Mouse (Mus musculus): Measurements from ENCODE around the gene Rnaset2a. TPM values are rescaled to one million over a fixed set of nuclear protein-coding genes. Genes with fewer than 3 reads are reported as not detected.
A peak's percentile ranks its signal among the peaks of the same experiment; 100 is the strongest.
"Not testable (repeated sequence)": the region's sequence is repeated elsewhere in the genome, so short reads cannot be mapped to it uniquely, and the experiment has no call there.

Rnaset2a gene
- 1 to 10 TPM; 3.4 to 6.8 TPM for total RNA-seq (2021)
- long read RNA-seq, experiment 1, transcript Rnaset2a-201 (9 exons, 1,793 nt): major isoform, 10 of 11 reads
- long read RNA-seq, experiment 1, partial matches to known transcripts: 0 of 11 reads
- long read RNA-seq, experiment 1, other reads (novel, unspliced or antisense): 1 of 11 reads
- long read RNA-seq, experiment 2, transcript Rnaset2a-201 (9 exons, 1,793 nt): major isoform, 11 of 11 reads
- long read RNA-seq, experiment 2, partial matches to known transcripts: 0 of 11 reads
- long read RNA-seq, experiment 2, other reads (novel, unspliced or antisense): 0 of 11 reads

DNA sequence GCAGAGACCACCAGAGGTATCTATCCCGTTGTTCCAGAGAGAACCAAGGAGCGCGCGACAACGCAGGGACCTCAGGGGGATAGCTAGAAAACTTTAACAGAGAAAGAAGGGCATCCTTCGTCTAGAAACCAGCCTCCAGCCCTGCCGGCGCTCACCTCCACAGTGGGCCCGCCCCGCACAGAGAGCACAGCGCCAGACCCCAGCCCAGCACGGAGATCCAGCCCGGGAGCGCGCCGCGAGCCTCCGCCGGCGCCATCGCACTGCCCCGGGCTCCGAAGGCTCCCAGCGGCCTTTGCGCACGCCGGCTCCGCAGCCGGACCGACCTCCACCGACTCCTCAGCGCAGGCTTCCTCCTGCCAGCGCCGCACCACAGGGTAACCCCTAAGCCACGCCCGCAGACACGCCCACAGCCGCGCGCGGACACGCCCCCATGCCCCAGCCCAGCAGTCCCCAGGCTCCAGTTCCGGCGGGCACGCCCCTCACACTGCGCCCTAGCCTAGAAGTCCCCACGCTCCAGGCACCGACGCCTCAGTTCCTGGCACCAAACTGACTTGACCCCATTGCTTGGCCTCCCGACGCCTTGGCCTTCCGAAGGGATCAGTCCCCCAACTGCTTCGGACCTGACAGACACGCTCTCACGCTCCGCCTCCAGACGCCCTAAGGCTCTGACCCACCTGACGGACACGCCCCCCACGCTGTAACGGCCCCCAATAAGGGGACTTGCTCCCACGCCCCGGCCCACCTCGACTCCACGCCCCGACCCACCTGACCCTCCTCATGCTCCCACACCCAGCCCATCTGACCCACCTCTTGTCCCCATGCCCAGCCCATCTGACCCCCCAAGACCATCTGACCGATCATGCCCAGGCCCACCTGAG lies at the start of gene Rnaset2a, which contains the start of gene Gm49673:
Rnaset2a (minus strand) TSS at position 659 of the 878 bp plus-strand sequence.
Gm49673 (minus strand) TSS at position 350 of the 878 bp plus-strand sequence.
- intact Hi-C loops (cut with DNase I); DNase-seq (ENCODE audit: low spot score in 2 of 2): not testable (repeated sequence)

DNA sequence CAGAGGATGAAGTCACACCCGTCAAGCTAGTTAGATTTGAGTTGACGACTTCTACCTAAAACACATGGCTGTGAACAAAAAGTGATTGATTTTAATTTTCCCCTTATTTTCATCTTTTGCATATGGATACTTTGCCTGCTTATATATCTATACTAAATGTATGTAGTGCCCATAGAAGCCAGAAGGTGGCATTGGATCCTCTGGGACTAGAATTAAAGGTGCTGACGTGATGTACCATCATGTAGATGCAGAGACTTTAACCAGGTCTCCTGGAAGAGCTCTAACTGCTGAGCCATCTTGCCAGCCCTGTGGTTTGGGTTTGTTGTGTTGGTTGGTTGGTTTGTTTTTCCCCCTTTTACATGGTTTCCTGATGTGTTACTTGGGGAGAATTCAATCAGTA lies 49.8 kb upstream of the Rnaset2a start:
- intact Hi-C loops (cut with DNase I): no loop called here
- peak in 1 of 2 experiments; percentile 76 for DNase-seq (ENCODE audit: low spot score in 2 of 2)

- intact Hi-C loops (cut with DNase I): no loop called here
- no peak for DNase-seq (ENCODE audit: low spot score in 2 of 2)
Observed at GRCm38 (mm10) chr17:8195685-8196376, 47.9 kb upstream of the Rnaset2a start.

DNA sequence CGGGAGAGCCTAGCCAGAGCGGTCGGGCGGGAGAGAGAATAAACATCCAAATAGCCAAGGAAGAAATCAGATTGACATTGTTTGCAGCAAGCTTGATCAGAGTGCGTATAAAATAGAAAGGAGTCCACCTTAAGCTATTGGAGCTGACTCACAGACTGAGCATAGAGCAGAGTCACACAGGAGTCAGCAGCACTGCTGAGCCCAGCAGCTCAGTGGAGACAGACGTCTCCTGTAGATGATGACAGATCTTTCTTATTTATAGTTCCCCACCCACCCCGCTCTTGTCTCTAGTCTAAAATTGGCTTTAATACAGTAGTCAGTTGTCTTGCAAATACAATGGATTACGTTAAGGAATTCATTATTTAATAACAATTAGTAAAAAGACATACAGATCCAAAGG lies 45.8 kb upstream of the Rnaset2a start:
- intact Hi-C loops (cut with DNase I): no loop called here

GRCm38 (mm10) chr17:8184217-8184616 lies 36.3 kb upstream of the Rnaset2a start:
- intact Hi-C loops (cut with DNase I): no loop called here
- DNase-seq (ENCODE audit: low spot score in 2 of 2): no peak

More for the DNA sequence above, 45.8 kb upstream of the Rnaset2a start:
- DNase-seq (ENCODE audit: low spot score in 2 of 2): peak; percentile 27 to 36

GRCm38 (mm10) chr17:8183815-8184214 lies 35.9 kb upstream of the Rnaset2a start:
- DNase-seq (ENCODE audit: low spot score in 2 of 2): no peak
- intact Hi-C loops (cut with DNase I): no loop called here

GRCm38 (mm10) chr17:8177090-8177489 lies 29.2 kb upstream of the Rnaset2a start:
- intact Hi-C loops (cut with DNase I): no loop called here
- no peak for DNase-seq (ENCODE audit: low spot score in 2 of 2)

DNA sequence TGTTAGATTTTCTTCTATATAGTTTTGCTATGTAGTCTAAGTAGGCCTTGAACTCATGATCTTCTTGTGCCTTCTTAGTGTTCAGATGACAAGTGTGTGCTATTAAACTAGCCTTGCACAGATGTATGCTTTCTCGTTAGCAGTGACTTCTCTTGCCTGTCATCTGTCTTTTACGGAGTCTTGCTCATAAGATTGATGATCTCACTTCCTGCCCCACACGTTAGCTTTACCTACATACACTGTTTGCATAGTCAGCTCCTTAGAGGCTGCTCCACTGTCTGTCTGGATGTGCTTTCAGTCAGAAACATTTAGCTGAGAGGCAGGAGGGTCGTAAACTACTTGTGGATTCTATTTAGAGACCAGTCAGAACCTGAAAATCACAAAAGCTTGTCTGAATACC lies 23.2 kb upstream of the Rnaset2a start:
- intact Hi-C loops (cut with DNase I): no loop called here
- DNase-seq (ENCODE audit: low spot score in 2 of 2): no peak

DNA sequence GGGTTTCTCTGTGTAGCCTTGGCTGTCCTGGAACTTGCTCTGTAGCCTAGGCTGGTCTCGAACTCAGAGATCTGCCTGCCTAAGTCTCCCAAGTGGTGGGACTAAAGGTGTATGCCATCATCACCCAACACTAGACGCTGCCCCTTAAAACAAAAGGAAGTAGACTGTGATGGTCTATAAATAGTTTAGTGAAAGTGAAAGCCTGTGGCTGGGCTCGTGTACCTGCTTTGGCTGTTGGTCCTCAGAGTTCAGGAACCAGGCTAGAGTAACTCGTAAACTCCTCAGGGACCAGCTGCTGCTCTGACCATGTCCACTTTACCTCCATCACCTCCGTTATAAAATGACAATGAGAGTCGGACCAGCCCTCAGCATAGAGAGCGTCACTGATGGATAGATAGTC lies 22.4 kb upstream of the Rnaset2a start:
- DNase-seq (ENCODE audit: low spot score in 2 of 2): no peak
- intact Hi-C loops (cut with DNase I): no loop called here

DNA sequence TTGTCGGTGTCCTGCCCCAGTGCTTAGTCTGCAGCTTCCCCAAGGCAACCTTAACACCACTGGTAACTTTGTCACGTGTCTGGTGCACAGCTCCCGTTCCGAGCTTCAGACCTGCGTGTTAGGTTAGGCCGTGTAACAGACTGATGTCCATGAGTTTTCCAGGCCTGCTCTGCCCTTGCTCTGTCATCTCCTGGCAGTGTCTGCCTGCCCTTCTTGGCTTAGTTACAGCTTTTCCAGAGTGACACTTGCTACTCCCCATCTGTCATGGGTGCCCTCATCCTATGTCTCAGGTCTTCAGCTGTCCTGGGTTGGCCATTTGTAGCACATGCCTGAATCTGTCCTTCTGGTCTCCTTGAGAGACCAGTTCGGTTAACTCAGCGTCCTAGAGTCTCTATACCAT lies 19.5 kb upstream of the Rnaset2a start:
- intact Hi-C loops (cut with DNase I); DNase-seq (ENCODE audit: low spot score in 2 of 2): not testable (repeated sequence)

GRCm38 (mm10) chr17:8166454-8166853 lies 18.6 kb upstream of the Rnaset2a start:
- DNase-seq (ENCODE audit: low spot score in 2 of 2); intact Hi-C loops (cut with DNase I): not testable (repeated sequence)

DNA sequence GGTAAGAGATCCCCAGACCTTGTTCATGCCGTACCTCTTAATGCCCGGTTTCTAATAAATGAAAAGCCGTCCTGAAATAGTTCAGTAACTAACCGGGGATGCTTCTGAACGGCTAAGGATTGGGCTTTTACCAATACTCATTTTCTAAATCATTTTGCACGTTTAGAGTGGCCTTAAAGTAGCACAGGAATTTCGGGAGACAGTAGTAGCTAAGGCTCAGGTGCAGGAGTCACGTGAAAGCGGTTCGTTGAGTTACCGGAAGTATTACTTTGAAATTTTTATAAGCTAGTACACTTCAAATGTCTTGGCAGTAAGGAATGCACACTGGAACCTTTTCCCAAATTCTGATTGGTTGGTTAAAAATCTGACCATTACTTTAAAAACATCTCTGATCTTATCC lies 18.1 kb upstream of the Rnaset2a start:
- intact Hi-C loops (cut with DNase I); DNase-seq (ENCODE audit: low spot score in 2 of 2): not testable (repeated sequence)

DNA sequence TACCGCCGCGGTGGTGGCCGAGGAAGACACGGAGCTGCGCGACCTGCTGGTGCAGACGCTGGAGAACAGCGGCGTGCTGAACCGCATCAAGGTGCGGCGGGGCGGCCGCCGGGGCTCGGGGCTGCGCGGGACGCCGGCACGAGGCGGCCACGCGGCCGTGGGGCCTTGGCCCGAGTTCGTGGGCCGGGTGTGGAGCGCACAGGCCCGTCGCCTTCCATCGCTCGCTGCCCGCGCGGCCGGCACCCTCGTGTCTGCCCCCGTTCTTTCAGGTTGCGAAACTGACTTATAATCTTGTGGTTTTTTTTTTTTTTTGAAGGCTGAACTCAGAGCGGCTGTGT lies 17.7 kb upstream of the Rnaset2a start:
- DNase-seq (ENCODE audit: low spot score in 2 of 2); intact Hi-C loops (cut with DNase I): not testable (repeated sequence)

DNA sequence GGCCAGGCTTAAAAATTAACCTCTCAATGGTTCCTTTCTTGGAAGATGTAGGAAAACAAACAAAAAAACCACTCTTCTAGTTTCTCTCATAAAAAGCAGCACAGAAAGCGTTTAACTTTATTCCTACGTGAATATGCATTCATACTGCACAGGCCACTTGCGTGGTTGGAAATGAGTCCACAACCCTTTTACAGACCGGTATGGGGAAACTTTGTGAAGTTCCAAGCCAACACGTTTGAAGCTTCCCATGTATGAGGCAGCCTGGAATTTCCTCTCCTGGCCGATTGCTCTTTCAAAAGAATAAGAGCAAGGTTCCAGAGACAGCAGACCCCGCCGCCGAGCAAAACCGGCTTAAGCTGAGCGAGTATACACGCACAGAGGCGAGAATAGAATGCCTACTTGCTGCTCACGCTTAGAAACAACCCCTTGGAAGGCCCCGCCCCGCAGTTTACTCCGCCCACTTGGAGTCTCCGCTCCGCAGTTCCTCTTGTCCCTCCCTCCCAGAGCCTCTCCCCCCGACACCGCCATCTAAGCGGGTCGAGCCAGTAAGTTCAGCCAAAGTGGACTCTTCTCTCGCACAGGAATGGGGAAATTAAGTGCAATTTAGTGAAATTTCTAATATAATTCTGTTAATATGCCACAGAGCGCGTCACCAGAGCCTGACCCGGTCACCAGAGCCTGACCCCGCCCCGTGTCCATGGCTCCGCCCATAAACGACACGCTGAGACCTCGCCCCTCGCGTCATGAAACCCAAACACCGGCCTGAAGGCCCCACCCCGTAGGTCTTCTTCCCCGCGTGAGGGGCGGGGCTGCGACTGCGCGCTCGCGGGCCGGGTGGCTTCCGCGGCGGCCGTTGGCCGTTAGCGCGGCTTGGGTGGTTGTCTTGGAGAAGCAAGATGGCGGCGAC lies 17.1 kb upstream of the Rnaset2a start, which contains the start of gene Fgfr1op:
Fgfr1op (plus strand) TSS at position 801 of the 907 bp plus-strand sequence.
- intact Hi-C loops (cut with DNase I); DNase-seq (ENCODE audit: low spot score in 2 of 2): not testable (repeated sequence)

DNA sequence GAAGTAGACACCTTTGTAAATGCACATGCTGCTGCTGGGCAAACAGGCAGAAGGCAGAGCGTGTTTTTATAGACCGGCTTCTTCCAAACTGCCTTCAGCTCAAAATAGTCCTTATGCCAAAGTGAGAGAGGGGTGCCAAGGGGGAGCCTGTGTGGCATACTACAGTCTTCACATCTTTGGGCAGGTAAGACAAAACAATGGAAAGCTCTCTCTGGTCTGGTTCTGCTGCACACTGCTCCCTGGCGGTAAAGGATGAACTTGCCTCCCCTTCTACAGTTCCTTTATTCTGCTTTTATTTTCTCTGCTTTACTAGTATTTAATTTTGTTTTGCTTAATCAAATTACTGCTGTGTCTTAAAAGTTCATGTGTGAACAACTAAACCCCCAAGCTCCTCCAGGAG lies 13.1 kb upstream of the Rnaset2a start:
- DNase-seq (ENCODE audit: low spot score in 2 of 2): peak; percentile 55 to 66
- intact Hi-C loops (cut with DNase I): not testable (repeated sequence)

GRCm38 (mm10) chr17:8158627-8159026 lies 10.7 kb upstream of the Rnaset2a start:
- intact Hi-C loops (cut with DNase I); DNase-seq (ENCODE audit: low spot score in 2 of 2): not testable (repeated sequence)

DNA sequence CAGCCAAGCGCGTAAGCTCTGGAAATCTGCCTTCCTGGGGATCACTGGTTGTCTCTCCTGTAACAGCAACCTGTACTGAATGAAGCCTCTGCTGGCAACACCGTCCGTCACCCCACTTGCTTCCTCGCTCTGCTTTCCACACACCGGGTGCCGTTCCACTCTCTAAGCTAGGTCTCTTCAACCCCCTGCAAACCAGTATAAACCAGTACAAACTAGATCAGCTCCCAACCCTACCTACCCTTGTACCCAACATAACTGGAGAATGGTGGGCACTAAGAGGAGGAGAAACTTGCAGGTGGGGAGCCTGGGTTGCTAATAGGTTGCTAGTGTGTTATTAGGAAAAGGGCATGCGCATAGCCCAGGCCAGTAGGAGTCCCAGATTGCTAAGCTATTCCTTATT lies 8.1 kb upstream of the Rnaset2a start:
- intact Hi-C loops (cut with DNase I); DNase-seq (ENCODE audit: low spot score in 2 of 2): not testable (repeated sequence)

DNA sequence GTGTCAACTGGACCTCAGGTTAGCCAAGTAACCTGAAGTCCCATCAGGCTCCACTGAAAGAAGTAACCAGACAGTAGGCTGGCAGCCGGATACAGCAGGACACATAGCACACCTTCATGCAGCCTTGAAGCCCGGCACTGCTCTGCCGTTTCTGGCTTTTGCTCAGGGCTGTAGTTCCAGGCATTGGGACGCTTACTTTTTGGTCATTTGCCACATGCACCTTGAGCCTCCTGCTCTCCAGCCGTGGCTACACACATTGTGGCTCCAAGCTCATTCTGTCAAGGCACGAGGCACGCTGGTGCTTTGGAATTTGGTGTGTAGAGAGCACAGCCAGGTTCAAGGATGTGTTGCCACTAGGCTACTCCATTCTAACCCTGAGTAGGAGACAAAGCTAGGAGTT lies 7.1 kb upstream of the Rnaset2a start:
- DNase-seq (ENCODE audit: low spot score in 2 of 2); intact Hi-C loops (cut with DNase I): not testable (repeated sequence)

GRCm38 (mm10) chr17:8146931-8147330 lies 966 bp downstream of the Rnaset2a start:
- DNase-seq (ENCODE audit: low spot score in 2 of 2); intact Hi-C loops (cut with DNase I): not testable (repeated sequence)

Measured in left cerebral cortex, postnatal 14 days (tissue).